Mouse (Mus musculus) liver, embryonic 15.5 days (tissue): ENCODE measurements around the gene Nrg3. TPM values are rescaled to one million over a fixed set of nuclear protein-coding genes. Genes with fewer than 3 reads are reported as not detected.

Source experiments
- ATAC-seq: fragments of 200-750 bp; cut with Nextera tagmentation; 2 replicates; pipeline ENCODE4 v1.8.0; 2017; ENCODE audit warnings: moderate number of reproducible peaks, mild to moderate bottlenecking, moderate library complexity; ENCODE audit not compliant: insufficient read depth
- H3K27ac ChIP-seq: fragments of 300-500 bp; sonication (generic); replicated peaks from 2 replicates; pipeline ENCODE4 v1.5.1; 2015; ENCODE audit warnings: mild to moderate bottlenecking, inconsistent platforms
- H3K27me3 ChIP-seq: fragments of 300-500 bp; sonication (generic); 2 replicates; pipeline ENCODE4 v1.6.1; 2015; ENCODE audit warnings: mild to moderate bottlenecking, inconsistent platforms
- H3K36me3 ChIP-seq: fragments of 300-500 bp; sonication (generic); replicated peaks from 2 replicates; pipeline ENCODE4 v1.6.1; 2015; ENCODE audit warnings: moderate library complexity, mild to moderate bottlenecking, inconsistent platforms
- H3K4me1 ChIP-seq: fragments of 300-500 bp; sonication (generic); replicated peaks from 2 replicates; pipeline ENCODE4 v1.6.1; 2015; ENCODE audit warnings: inconsistent platforms
- H3K4me2 ChIP-seq: fragments of 300-500 bp; sonication (generic); 2 replicates; pipeline ENCODE4 v1.6.1; 2015; ENCODE audit warnings: moderate library complexity, mild to moderate bottlenecking, inconsistent platforms
- H3K4me3 ChIP-seq: fragments of 300-500 bp; sonication (generic); replicated peaks from 2 replicates; pipeline ENCODE4 v1.5.1; 2015; ENCODE audit warnings: mild to moderate bottlenecking, inconsistent platforms
- H3K9ac ChIP-seq: fragments of 300-500 bp; sonication (generic); 2 replicates; pipeline ENCODE4 v1.6.1; 2015; ENCODE audit warnings: moderate library complexity, mild to moderate bottlenecking, inconsistent platforms
- H3K9me3 ChIP-seq: fragments of 300-500 bp; sonication (generic); replicated peaks from 2 replicates; pipeline ENCODE4 v1.6.1; 2016; ENCODE audit warnings: inconsistent platforms
- WGBS: fragments of 180-500 bp; shearing (Covaris S2); methylation state at CpG from one replicate; pipeline ENCODE4 v1.1.7; 2015; ENCODE audit warnings: mixed read lengths; ENCODE audit not compliant: insufficient replicate concordance; 5-methylcytosine and 5-hydroxymethylcytosine counted together
- polyA plus RNA-seq: library from polyadenylated mRNA; unstranded; fragments of >200 nt; fragmentation: Nextera tagmentation; extraction: Ambion mirVana; gene quantifications from 2 replicates; pipeline ENCODE4 v1.2.1, GENCODE M21; 2015

Gene Nrg3
- polyA plus RNA-seq, 1 experiment from 2014 or later = not detected

DNA sequence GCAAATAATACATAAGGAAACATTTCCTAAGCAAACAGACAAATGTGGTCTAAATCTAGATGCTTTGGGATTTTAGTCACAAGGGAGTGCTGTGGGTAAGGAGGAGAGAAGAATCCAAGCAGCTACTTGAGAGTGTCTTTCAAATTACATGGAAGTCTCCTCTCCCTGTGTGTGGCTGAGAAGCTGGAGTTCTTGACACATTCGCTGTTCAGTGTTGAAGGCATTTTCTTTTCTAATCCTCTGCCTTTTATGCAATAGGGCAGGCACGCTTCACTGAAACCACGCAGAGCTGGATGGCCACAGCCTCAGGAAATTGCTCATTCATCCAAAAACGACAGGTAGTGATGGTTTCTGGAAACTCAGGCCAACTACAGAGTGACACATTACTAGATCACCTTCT is 769.0 kb downstream of the Nrg3 start:
- no peak for ATAC-seq
- no peak overlapping the region for H3K27ac ChIP-seq
- no peaks in the 10 kb centered on the region for H3K36me3 ChIP-seq
- H3K4me2 ChIP-seq = no peak overlapping the region
- H3K4me3 ChIP-seq = no peak overlapping the region
- H3K9me3 ChIP-seq = no peaks in the 10 kb centered on the region
- WGBS = 30% methylated on average over 4 of the region's 4 CpGs
- H3K27me3 ChIP-seq = no peaks in the 10 kb centered on the region
- H3K4me1 ChIP-seq = no peaks in the 10 kb centered on the region
- no peak overlapping the region for H3K9ac ChIP-seq

DNA sequence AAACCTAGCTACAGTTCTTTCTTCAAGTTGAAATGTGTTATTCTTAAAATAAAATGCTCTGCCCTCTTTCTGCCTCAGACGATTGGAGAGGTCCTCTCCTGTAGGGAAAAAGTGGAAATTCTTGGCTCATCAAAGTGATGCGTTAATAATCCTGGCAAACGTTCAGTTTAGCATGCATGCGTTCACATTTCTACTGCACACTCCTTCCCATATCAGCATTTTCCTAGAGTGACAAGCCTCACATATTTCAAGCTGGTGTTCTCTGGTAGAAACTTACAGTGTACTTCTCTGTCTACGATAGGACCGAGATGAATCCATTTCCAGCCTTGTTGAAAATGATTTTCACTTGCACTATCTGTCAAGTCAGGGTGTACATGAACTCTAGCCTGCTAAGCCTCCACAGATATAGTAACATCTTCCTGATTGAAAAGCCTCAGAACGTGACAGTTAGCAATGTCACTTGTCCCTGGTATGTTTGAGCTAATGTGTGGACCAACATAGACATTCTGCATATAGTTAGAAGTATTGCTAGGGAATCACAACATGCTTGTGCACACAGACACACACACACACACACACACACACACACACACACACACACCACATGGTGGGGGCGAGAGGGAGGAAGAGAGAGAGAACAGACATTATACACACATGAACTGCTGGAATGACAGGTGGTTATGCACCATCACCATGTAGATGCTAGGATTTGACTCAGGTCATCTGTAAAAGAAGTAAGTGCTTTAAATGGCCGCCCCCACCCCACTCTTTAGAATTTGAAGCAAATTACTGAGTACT is 770.1 kb downstream of the Nrg3 start:
- H3K9ac ChIP-seq = no peak overlapping the region
- H3K9me3 ChIP-seq = no peaks in the 10 kb centered on the region
- no peak for ATAC-seq
- no peak overlapping the region for H3K4me3 ChIP-seq
- 58% methylated on average over 9 of the region's 9 CpGs for WGBS
- no peak overlapping the region for H3K27ac ChIP-seq
- no peaks in the 10 kb centered on the region for H3K36me3 ChIP-seq
- H3K27me3 ChIP-seq = no peaks in the 10 kb centered on the region
- no peak overlapping the region for H3K4me2 ChIP-seq
- no peaks in the 10 kb centered on the region for H3K4me1 ChIP-seq

DNA sequence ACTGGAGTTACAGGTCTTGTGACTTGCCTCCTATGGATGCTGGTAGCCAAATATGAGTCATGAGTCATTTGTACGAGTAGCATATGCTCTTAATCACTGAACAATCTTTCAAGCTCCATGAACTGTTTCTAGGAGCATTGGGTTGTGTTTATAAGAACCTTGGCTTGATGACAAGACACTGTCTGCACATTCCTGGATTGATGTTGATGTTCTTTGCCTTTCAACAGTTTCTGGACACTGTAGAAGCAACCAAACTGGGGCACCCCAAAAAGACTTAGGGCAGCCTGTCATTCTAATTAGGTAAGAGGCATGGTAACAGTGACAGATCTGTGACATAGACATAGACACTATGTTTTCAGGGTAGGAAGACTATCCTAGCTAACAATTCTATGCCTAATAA is 771.5 kb downstream of the Nrg3 start:
- Histone ChIP-seq H3K27ac (no peak overlapping the region), H3K4me2 (no peak overlapping the region), H3K9ac (no peak overlapping the region), H3K4me3 (no peak overlapping the region), H3K36me3 (no peaks in the 10 kb centered on the region), H3K9me3 (no peaks in the 10 kb centered on the region), H3K27me3 (no peaks in the 10 kb centered on the region), H3K4me1 (no peaks in the 10 kb centered on the region)
- no peak for ATAC-seq
- 18% methylated on average over 1 of the region's 1 CpGs for WGBS

DNA sequence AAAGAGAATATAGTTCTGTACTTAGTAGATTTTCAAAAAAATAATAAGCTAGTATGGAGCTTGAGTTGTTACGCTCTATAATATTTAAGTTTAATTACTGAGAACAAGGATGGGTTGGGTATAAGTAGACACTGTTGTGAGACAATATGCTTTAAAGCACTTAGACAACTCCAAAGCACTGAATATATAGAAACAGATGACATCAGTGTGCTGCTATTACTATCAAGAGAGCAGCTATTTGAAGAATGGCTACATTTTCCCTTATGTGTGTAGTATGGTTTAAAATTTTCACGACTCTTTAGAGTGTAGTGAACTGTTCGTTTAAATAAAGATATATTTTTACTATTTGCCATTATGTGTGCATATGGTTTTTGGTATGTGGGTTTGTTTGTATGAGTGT is 771.9 kb downstream of the Nrg3 start:
- no peak for ATAC-seq
- WGBS = 60% methylated on average over 3 of the region's 3 CpGs
- no peak overlapping the region for H3K4me3 ChIP-seq

DNA sequence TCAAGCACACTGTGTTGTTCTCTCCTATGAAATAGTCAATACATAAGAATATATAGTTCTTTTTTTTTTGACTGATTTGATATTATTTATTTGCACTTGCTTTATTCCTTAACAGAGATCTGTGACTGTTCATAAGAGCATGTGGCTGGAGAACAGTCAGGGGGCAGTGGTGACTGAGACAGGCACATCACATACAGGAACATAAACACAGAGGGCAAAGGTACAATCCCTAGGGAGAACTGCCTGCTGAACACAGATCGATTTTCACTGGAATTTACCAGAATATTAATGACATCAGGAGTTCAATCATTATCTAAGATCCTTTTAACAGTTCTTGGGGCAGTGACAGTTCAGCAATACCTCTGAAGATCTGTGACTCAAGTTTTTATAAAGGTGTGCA is 812.9 kb downstream of the Nrg3 start:
- H3K27ac ChIP-seq = no peak overlapping the region
- H3K9me3 ChIP-seq = no peaks in the 10 kb centered on the region
- no peak overlapping the region for H3K4me2 ChIP-seq
- WGBS = 54% methylated on average over 1 of the region's 1 CpGs
- H3K27me3 ChIP-seq = no peaks in the 10 kb centered on the region
- H3K4me3 ChIP-seq = no peak overlapping the region
- no peak overlapping the region for H3K9ac ChIP-seq
- no peaks in the 10 kb centered on the region for H3K4me1 ChIP-seq
- H3K36me3 ChIP-seq = no peaks in the 10 kb centered on the region
- ATAC-seq = no peak

More for the DNA sequence above, 771.9 kb downstream of the Nrg3 start:
- no peaks in the 10 kb centered on the region for H3K4me1 ChIP-seq
- no peak overlapping the region for H3K27ac ChIP-seq
- H3K9me3 ChIP-seq = no peaks in the 10 kb centered on the region
- H3K27me3 ChIP-seq = no peaks in the 10 kb centered on the region
- no peaks in the 10 kb centered on the region for H3K36me3 ChIP-seq
- H3K4me2 ChIP-seq = no peak overlapping the region
- H3K9ac ChIP-seq = no peak overlapping the region

DNA sequence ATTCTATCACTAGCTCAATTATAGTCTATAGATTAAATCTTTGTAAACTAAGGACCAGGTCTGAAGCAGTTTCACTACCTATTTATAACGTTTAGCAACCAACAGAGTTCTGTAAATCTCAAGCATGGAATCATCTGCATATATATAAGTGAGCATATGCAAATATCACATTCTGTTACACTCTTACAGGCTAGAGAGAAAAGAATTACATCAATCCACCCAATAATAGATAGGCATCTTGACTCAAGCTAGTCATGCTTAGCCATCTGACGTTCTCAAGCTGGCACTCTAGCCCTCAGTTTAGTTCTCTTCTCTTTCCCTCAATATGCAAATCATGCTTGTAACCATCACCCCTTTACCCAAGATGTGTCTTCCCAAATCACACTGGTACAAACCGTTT is 835.8 kb downstream of the Nrg3 start:
- H3K27ac ChIP-seq = no peak overlapping the region
- no peak for ATAC-seq
- WGBS = 50% methylated on average over 3 of the region's 3 CpGs
- no peaks in the 10 kb centered on the region for H3K4me1 ChIP-seq
- no peaks in the 10 kb centered on the region for H3K9me3 ChIP-seq
- no peak overlapping the region for H3K4me3 ChIP-seq
- no peak overlapping the region for H3K9ac ChIP-seq
- H3K36me3 ChIP-seq = no peaks in the 10 kb centered on the region
- H3K27me3 ChIP-seq = no peaks in the 10 kb centered on the region
- H3K4me2 ChIP-seq = no peak overlapping the region

DNA sequence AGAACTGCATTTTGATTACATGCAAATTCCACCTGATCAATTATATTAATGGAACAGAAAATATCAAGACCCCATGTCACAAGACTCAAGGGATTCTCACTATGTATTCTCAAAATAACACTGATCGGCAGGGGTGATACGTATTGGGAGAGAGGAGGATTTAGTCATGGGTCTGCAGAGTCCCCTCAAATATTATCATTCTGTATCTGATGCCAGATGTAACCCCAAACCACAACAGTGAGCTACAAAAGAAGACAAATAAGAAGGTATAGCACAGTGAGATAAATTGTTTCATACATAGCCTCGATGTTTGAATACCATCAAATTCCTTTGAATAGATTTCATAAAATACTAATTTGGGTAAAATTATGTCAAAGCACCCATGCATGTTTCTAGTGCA is 842.8 kb downstream of the Nrg3 start:
- Histone ChIP-seq H3K9ac (no peak overlapping the region), H3K4me3 (no peak overlapping the region), H3K27ac (no peak overlapping the region), H3K36me3 (no peaks in the 10 kb centered on the region), H3K27me3 (no peaks in the 10 kb centered on the region), H3K4me2 (no peak overlapping the region), H3K9me3 (no peaks in the 10 kb centered on the region), H3K4me1 (no peaks in the 10 kb centered on the region)
- WGBS = 53% methylated on average over 3 of the region's 3 CpGs
- ATAC-seq = no peak

DNA sequence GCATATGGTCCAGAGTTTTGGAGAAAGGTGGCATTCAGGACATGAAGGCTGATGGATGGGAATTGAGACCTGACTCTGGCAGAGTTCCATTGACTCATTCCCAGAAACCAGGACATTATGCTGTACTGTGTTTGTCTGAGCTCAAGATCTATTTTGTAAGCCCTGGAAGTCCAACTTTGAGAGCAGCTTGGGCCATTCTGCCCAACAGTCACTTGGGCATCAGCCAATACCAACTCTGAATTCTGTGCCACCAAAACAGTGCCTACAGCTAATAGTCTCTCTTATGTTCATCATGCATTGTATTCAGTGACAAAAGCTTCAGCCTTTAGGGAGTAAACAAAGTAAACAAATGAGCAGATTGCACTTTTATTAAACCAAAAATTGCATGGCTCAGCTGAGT is 843.2 kb downstream of the Nrg3 start:
- H3K4me3 ChIP-seq = no peak overlapping the region
- no peak overlapping the region for H3K27ac ChIP-seq
- H3K36me3 ChIP-seq = no peaks in the 10 kb centered on the region
- no peaks in the 10 kb centered on the region for H3K27me3 ChIP-seq
- no peak overlapping the region for H3K9ac ChIP-seq
- H3K4me2 ChIP-seq = no peak overlapping the region
- no peak for ATAC-seq
- H3K9me3 ChIP-seq = no peaks in the 10 kb centered on the region
- no peaks in the 10 kb centered on the region for H3K4me1 ChIP-seq

DNA sequence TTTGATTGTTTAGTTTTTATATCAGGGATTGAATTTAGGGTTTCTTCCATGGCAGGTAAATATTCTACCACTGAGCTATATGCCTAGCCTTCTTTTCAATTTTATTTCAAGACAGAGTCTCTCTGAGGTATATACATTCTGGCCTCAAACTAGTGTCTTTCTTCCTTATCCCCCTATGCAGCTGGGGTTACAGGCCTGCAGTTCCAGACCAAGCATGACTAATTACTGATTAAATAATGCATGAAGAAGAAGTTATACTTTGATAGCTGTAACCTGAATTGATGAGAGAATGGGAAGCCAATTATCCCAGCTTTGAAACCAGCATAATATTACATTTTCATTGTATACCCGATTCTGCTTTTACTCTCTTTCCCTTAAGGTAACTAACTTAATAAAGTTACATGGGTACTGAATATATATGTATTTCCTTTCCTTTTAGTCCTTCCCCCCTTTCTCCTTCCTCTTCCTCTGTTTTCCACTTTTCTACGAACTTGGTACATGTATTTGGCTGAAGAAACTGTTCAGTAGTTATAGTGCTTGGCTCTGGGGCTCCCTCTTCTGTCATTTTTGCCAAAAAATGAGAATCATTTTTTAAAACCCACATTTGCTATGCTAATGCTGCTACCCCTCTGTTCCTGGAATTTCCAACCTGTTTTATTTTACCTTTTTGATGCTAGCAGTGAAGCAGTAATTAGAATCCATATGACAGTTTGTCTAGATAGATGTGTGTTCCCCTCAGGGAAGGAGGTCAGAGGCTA is 843.8 kb downstream of the Nrg3 start:
- no peak for ATAC-seq
- Histone ChIP-seq H3K9me3 (no peaks in the 10 kb centered on the region), H3K4me3 (no peak overlapping the region), H3K36me3 (no peaks in the 10 kb centered on the region), H3K4me2 (no peak overlapping the region), H3K27ac (no peak overlapping the region), H3K9ac (no peak overlapping the region), H3K4me1 (no peaks in the 10 kb centered on the region), H3K27me3 (no peaks in the 10 kb centered on the region)
- 29% methylated on average over 2 of the region's 2 CpGs for WGBS

DNA sequence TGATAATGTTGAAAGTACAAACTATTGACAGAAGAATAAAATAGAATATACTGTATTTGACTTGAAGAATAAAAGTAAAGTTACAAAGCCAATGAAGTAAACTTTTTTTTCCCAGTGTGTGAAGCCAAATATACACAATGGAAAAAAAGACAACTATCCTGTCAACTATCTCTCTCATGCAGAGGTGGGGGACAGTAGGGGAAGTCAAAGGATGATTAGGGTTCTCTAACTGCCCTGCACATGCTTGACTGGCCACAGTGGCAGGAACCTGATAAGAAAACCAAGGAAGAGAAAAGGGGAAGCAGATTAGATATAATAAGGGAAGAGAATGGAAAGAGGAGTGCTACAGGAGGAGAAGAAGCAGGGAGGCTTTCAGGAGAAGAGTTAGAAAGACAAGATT is 855.9 kb downstream of the Nrg3 start:
- Histone ChIP-seq H3K4me1 (no peaks in the 10 kb centered on the region), H3K4me3 (no peak overlapping the region)
- ATAC-seq = no peak

DNA sequence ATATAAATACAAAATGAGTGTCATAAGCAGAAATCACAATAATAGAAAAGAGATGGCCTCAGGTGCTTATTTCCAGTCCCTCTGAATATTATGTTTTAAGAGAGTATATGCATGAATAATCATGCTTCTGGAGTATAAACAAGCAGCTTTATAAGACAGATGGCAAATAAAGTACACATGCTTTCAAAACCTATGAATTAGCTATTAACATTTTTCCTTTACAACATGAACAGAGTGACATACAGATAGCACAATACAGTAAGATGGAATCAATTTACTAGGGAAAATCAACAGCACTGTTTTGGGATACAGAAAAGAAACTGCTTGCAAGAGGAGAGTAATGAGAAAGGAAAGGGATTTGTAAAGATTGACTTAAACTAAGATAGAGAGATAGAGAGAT is 875.2 kb downstream of the Nrg3 start:
- Histone ChIP-seq H3K27ac (no peak overlapping the region), H3K4me2 (no peak overlapping the region), H3K9ac (no peak overlapping the region), H3K27me3 (no peaks in the 10 kb centered on the region), H3K4me1 (no peaks in the 10 kb centered on the region), H3K4me3 (no peak overlapping the region), H3K36me3 (no peaks in the 10 kb centered on the region), H3K9me3 (no peaks in the 10 kb centered on the region)
- ATAC-seq = no peak

More for the DNA sequence above, 855.9 kb downstream of the Nrg3 start:
- H3K9ac ChIP-seq = no peak overlapping the region
- H3K27me3 ChIP-seq = no peaks in the 10 kb centered on the region
- no peaks in the 10 kb centered on the region for H3K9me3 ChIP-seq
- no peak overlapping the region for H3K4me2 ChIP-seq
- no peak overlapping the region for H3K27ac ChIP-seq
- H3K36me3 ChIP-seq = no peaks in the 10 kb centered on the region

DNA sequence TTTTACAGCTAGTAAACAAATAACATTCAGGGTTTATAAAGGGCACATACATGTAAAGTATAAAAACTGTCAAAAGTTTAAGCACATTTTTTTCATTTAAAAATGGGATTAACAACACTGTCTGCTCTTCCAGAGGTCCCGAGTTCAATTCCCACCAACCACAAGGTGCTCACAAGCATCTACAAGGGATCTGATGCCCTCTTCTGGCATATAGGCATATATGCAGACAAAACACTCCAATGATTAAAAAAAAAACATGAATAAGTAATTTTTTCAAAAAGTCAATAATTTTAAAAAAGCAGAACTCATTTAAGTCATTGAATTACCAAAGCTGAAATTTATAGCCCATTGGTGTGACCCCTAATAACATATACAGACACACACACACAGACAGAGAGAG is 878.6 kb downstream of the Nrg3 start:
- Histone ChIP-seq H3K27me3 (no peaks in the 10 kb centered on the region), H3K36me3 (no peaks in the 10 kb centered on the region), H3K9ac (no peak overlapping the region), H3K4me2 (no peak overlapping the region), H3K27ac (no peak overlapping the region), H3K4me1 (no peaks in the 10 kb centered on the region), H3K4me3 (no peak overlapping the region), H3K9me3 (no peaks in the 10 kb centered on the region)
- WGBS = 60% methylated on average over 1 of the region's 1 CpGs
- ATAC-seq = no peak
